Mouse (Mus musculus) heart, postnatal 0 days (tissue): ENCODE measurements around the gene Cdc26.

Source experiments
- CTCF ChIP-seq: IDR thresholded peaks from 2 replicates; pipeline ENCODE4 v1.5.1; 2016; ENCODE audit warnings: antibody characterized with exemption, control low read depth, low read depth
- EP300 ChIP-seq: IDR thresholded peaks from 2 replicates; pipeline ENCODE4 v1.6.1; 2016; ENCODE audit warnings: antibody characterized with exemption, low read depth

GRCm38 (mm10) chr4:62344000-62344399 lies 64.4 kb downstream of the Cdc26 start:
- TF ChIP-seq CTCF (peak; percentile 20; the same call in 1 of the 2 replicates), EP300 (no peak)
